ENCODE assay signal across 8 mouse cellular contexts in genomic region chr10:127380251-127380691, GRCm38 (mm10). TPM values are rescaled to one million over a fixed set of nuclear protein-coding genes. Genes with fewer than 3 reads are reported as not detected.
DNase-seq lines count a peak whose midpoint lies in the region; ATAC-seq lines count a peak whose summit lies in the region.

R3hdm2 (plus strand) TSS chr10:127380327.

- peak; percentile 93 for DNase-seq in T-cell, adult 2 months (ENCODE audit: low spot score)
- DNase-seq in cerebellum, postnatal 36 days = peak; percentile 90 to 95
- DNase-seq in gastrocnemius, adult 18-20 months (ENCODE audit: low spot score) = peak; percentile 90
- DNase-seq in left cerebral cortex, adult 18-20 months (ENCODE audit: low spot score in 2 of 2) = peak; percentile 85 to 93
- DNase-seq in right cerebral cortex, adult 18-20 months = peak; percentile 94
- peak; percentile 66 for DNase-seq in urinary bladder, postnatal 10 days (ENCODE audit: low spot score)

- no peaks in the 10 kb centered on the region for H3K9me3 ChIP-seq in hindbrain, embryonic 16.5 days (ENCODE audit: control insufficient read depth, low read length)

- H3K4me2 ChIP-seq in hindbrain, embryonic 16.5 days (ENCODE audit: low read length) = peak within 1 kb of the TSS; percentile 86

- no peaks in the 10 kb centered on the region for H3K36me3 ChIP-seq in hindbrain, embryonic 16.5 days (ENCODE audit: control insufficient read depth, insufficient read depth, low read length)
- no peaks in the 10 kb centered on the region for H3K36me3 ChIP-seq in macrophage (ENCODE audit: inconsistent target)

- H3K4me1 ChIP-seq in hindbrain, embryonic 16.5 days (ENCODE audit: control insufficient read depth, insufficient read depth, low read depth, low read length) = peaks cover 12% of the 10 kb centered on the region

- peak within 1 kb of the TSS; percentile 76 for H3K4me3 ChIP-seq in hindbrain, embryonic 16.5 days (ENCODE audit: low read length)
- H3K4me3 ChIP-seq in macrophage (ENCODE audit: inconsistent target) = peak within 1 kb of the TSS; percentile 63

- WGBS in hindbrain, embryonic 16.5 days = under 1% methylated on average over 33 of the region's 53 CpGs
- WGBS in macrophage (ENCODE audit: missing documents) = under 1% methylated on average over 16 of the region's 53 CpGs

- peak within 1 kb of the TSS; percentile 94 for H3K27ac ChIP-seq in hindbrain, embryonic 16.5 days (ENCODE audit: low read depth, low read length)
- peak within 1 kb of the TSS; percentile 50 for H3K27ac ChIP-seq in macrophage

- H3K9ac ChIP-seq in hindbrain, embryonic 16.5 days (ENCODE audit: low read depth, low read length) = peak within 1 kb of the TSS; percentile 95

- ATAC-seq in hindbrain, embryonic 16.5 days = peak; percentile 96

- H3K27me3 ChIP-seq in hindbrain, embryonic 16.5 days (replicated peaks; ENCODE audit: control insufficient read depth, insufficient read depth, low read length) = no peaks in the 10 kb centered on the region

- peaks cover 43% of the 10 kb centered on the region for H3K79me2 ChIP-seq in macrophage (ENCODE audit: inconsistent target)

RNA-seq across cellular contexts. Expression of gene R3hdm2, which starts in this region (rescaled TPM):
- total RNA-seq in gastrocnemius, adult 18-20 months (2021) = 100 to 1,000 TPM; 133 to 135 TPM
- polyA plus RNA-seq in hindbrain, embryonic 16.5 days (2015; fragmentation: Nextera tagmentation; extraction: Ambion mirVana) = 34.0 and 37.4 TPM in 2 replicates
- 100 to 1,000 TPM; 317 to 326 TPM for total RNA-seq in left cerebral cortex, adult 18-20 months (2021)
- 100 to 1,000 TPM in 18 of 26 experiments, 10 to 100 TPM in 8; 61.3 to 169 (median 116) TPM for total RNA-seq in macrophage (2018; cell fraction: chromatin; rRNA removed)
- 100 to 1,000 TPM in 12 of 26 experiments, 10 to 100 TPM in 14; 88.3 to 126 (median 98.8) TPM for total RNA-seq in macrophage (2018; cell fraction: cytosol; rRNA removed)
- total RNA-seq in macrophage (2018; cell fraction: nucleus; rRNA removed) = 100 to 1,000 TPM in 9 of 26 experiments, 10 to 100 TPM in 17; 55.6 to 146 (median 89.7) TPM
- polyA plus RNA-seq in macrophage (2018) = 68.8 to 168 TPM (median 68.9 TPM) in 3 replicates

Comparison
In these comparisons a context has a peak if more than half of its experiments do, and no peak if none do; other contexts are left out.
1. Peak in every context shown above with its lines: DNase-seq, ATAC-seq, H3K4me3 ChIP-seq and H3K27ac ChIP-seq.